Mouse (Mus musculus): ENCODE data around the gene Lctl.
"Not testable (repeated sequence)": the region's sequence is repeated elsewhere in the genome, so short reads cannot be mapped to it uniquely, and the experiment has no call there.

Gene Lctl

DNA sequence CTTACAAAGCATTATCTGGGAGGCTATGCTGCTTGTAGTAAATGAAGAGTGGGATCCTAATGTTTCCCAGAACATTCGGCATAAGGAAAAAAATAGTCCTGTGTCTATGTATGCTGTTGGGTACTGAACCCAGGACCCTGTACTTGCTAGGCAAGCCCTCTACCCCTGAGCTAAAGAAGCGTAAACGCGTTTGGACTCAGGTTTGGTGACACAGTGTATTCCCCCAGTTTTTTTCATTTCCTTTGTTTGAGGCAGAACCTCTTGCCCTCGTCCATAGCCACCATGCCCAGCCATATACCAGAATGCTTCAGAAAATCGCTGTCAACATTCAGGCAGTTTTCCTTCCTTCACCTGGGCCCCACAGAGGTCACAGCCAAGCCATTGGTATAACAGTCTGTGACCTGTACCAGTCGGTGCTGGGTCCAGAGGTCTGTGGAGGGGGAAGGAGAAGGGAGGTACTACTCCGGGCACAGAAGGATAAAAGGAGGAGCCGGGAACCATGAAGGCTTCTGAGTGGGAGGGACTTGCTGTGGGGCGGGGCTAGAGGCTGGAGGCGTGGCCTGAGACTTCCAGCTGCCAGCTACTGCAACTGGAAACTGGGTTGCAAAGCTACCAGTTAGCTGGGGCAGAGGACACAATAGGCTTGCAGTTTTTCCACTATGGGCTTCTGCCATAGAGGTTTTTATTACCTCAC is 3.8 kb downstream of the Lctl start:
- DNase-seq: no peak

DNA sequence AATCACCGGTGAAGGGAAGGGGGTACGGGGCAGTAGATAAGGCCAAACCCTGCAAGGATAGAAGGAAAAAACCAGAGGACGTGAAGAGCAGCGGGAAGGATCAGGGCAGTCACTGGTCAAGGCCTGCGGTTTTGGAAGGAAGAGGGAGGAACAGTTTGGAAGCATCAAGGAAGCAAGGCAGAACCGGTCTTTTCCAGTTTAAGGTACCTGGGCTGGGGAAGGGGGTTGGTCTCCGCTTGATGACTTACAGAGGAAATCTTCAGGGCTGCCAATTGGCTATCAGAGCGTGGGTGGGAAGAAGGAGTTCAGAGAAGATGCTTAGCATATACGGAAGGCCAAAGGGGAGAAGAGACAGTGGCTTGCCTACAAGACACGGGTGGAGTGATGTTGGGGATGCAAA is 5.7 kb downstream of the Lctl start:
- DNase-seq: no peak

DNA sequence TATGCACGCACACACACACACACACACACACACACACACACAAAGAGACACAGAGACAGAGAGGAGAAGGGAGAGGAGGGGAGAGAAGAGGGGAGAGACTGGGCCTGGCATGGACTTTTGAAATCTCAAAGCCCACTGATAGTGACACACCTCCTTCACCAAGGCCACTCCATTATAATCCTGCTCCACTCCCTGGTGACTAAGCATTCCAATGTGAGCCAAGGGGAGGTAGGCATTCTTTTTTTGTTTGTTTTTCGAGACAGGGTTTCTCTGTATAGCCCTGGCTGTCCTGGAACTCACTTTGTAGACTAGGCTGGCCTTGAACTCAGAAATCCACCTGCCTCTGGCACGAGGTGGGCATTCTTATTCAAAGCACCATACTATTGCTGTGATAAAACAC is 7.9 kb downstream of the Lctl start:
- not testable (repeated sequence) for DNase-seq

DNA sequence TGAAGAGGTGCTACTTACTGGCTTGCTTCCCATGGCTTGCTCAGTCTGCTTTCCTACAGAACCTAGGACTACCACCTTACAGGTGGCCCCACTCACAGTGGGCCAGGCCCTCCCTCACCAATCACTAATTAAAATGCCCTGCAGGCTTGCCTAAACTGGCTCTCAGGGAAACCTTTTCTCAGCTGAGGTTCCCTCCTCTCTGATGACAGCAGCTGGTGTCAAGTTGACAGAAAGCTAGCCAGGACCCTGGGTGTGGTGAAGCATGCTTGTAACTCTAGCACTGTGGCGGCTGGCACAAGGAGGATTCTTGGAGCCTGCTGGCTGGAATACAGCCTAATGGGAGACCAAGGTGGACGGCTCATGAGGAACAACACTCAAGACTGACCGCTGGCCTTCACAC is 8.4 kb downstream of the Lctl start:
- no peak for DNase-seq

DNA sequence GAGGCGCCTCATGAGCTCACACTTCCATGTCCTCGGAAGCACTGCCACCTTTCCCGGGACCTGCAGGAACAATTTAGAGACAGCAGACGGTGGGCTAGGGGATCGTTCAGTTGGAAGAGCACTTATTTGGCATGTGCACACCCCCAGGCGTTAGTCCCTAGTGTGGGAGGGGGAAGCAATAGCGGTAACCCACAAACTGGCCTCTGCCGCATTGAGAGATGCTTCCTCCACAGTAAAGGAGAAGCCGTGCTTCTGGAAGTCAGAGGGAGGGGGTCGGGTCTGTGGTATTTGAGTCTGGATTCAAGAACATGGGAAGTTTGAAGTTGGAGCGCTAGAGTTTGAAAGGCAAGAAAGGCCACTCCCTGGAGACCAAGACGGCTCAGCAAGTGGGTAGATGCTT is 9.2 kb downstream of the Lctl start:
- no peak for DNase-seq

DNA sequence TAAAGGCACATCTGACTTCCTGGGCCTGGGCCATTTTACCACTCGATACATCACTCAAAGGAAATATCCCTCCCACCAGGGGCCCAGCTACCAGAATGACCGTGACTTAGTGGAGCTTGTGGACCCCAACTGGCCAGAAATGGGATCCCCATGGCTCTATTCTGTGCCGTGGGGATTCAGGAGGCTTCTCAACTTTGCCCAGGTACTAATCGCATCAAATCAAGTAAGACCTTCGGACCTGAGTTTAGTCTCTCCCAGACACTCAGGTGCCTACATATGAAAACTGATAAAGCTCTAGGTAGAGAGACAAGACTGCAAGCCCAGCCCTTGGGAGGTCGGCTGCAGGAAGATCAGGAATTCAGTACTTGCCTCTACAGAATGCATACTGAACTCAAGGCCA is 14.7 kb downstream of the Lctl start:
- DNase-seq: no peak

- DNase-seq: peak in 1 of 2 experiments; percentile 59
Measured at GRCm38 (mm10) chr9:64138896-64139295, 21.9 kb downstream of the Lctl start.

DNA sequence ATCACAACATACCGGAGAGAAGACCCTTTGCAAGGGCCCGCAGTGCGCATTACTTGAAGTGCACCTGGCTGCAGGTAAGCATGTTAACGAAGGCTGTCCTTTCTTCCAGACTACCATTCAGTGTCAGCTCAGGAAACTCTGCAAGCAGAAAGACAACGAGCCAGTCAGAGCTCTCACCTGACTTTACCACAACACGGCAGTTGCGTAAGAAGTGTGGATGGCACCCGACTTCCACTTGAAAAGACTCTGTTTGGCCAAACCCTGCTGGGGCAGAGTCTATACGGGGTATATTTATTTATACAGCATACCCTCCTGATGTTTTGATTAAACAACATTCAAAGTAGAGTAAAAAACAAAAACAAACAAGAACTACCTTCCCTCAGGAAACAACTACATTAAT is 22.9 kb downstream of the Lctl start:
- DNase-seq: no peak

GRCm38 (mm10) chr9:64156641-64157040 is 39.7 kb downstream of the Lctl start:
- no peak for DNase-seq

- no peak for DNase-seq
Measured at GRCm38 (mm10) chr9:64160471-64160870, 43.5 kb downstream of the Lctl start.

GRCm38 (mm10) chr9:64169967-64170366 is 53.0 kb downstream of the Lctl start:
- DNase-seq: not testable (repeated sequence)

DNA sequence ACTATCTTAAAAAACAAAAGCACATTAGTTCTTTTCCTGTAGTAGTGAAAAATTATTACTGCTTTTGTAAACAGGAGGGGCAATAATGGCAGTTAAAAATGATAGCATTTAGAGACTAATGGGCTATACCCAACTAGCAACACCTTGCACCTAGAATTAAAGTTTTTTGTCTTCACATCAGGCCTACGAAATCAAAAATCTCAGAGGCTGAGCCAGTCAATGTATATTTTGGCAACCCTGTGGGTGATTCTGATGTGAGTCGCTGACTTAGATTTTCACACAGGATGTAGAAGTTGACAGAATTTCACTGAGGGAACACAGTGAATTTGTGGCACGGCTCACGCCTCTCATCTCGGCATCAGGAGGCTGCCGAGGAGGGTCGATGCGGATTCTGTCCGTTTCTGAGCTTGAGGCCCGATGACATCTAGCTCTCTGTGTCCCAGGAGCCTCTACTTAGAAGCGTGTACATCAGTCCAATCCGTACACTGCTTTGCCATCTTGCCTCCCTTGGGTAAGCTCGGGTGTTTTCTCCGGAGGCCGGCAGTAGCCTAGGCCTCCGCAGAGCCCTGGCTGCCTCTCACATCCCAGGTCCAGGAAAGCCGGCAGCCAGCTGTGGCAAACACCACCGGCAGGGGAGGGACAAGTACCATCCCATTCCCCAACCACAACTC is 55.3 kb downstream of the Lctl start:
- DNase-seq: no peak

- peak; percentile 66 to 82 for DNase-seq
Measured at GRCm38 (mm10) chr9:64172816-64173665, 56.1 kb downstream of the Lctl start, which contains the start of the genes Zwilch and Rpl4. Gene Zwilch, minus strand, starts transcription at chr9:64173104. Gene Rpl4, plus strand, starts transcription at chr9:64173375.

DNA sequence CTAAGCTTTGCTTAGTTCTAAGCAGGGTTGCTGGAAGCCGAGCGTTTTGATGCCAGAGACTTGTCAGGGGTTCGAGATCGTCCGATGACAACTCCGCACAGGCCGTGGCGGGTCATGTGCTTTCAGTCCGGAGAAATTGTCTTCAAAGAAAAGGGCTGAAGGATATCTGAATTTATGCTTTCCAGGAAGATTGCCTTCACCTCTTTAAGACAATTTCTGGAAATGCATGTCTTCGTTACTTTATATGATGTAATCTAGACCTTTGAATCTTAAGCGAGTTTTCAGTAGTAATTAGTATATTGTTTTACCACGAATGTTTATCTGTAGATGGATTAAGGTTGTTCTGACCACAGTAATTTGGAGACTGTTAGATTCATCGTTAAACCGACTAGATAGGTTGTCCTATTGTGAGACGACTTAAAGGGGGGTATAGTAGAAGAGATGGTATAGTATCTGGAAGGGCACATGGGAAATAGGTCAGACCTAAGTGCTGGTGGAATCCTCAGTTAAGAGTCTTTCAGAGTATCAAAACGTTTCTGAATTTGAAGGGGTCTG is 56.8 kb downstream of the Lctl start:
- no peak for DNase-seq

DNA sequence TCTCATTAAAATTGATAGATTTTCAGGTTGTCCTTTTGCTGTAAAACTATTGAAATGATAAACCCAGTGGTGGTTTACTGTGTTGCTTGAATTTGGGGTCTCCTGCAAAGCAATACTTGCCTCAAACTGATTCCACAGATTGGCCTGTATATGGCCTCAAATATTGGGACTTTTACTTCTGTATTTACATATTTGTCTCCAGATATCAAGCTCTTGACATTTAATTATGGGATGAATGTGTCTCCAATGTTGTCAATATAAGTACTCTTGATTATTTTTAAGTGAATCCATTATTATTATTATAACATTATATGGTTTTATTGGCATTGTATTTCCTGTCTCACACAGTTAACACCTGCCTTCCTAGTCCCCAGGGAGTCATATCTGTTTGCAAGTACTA is 57.4 kb downstream of the Lctl start:
- DNase-seq: no peak

- DNase-seq: no peak
Measured at GRCm38 (mm10) chr9:64174766-64175165, 57.8 kb downstream of the Lctl start.

DNA sequence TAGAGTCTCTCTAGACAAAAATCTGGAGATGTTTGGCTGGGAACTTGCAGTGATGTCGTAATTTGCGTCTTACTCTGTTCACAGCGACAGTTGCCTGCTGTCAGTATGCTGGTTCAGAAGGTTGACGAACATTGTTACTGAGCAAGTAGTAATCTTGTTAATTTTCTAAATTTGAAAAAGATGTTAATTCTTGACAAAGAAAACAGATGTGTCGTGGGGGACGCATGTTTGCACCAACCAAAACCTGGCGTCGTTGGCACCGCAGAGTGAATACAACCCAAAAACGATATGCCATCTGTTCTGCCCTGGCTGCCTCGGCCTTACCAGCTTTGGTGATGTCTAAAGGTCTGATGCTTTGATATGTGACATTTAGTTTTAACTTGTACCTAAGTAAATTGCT is 58.4 kb downstream of the Lctl start:
- no peak for DNase-seq

- DNase-seq: no peak
Measured at GRCm38 (mm10) chr9:64178610-64178973, 61.6 kb downstream of the Lctl start.

GRCm38 (mm10) chr9:64178974-64179646 is 62.2 kb downstream of the Lctl start, which contains the start of gene Snapc5:
Gene Snapc5, plus strand, starts transcription at chr9:64179274.
- peak; percentile 77 to 84 for DNase-seq

- DNase-seq: not testable (repeated sequence)
Measured at GRCm38 (mm10) chr9:64183295-64183694, 66.3 kb downstream of the Lctl start.

DNA sequence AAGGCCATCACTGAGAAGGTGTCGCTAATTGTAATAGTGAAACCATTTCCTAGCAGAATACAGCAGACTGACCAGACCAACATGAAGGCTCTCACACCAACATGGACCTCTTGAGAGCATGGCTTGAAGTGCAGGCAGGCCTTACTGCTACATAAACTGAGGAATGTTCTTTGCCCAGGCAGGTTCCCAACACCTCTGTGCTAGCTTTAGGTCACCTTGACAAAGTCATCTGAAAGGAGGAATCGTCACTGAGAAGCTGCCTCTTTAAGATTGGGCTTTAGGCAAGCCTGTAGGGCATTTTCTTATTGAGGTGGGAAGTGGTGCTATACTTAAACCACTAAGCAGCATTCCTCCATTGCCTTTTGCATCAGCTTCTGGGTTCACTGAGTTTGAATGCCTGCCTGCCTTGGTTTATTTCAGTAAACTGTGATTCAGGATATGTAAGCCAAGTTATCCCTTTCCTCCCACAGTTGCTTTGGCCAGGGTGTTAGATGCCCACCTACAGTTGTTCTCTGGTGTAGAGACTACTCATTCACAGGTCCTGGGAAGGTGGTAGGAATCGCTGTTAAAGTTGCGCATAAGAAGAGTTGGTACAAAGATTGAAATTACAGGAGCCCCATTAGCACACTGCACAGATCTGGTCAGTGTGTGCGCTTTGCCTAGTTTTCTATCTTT is 67.4 kb downstream of the Lctl start:
- DNase-seq: no peak
